Mouse (Mus musculus) heart, postnatal 10 days (tissue): Measurements from ENCODE around the gene Gm28043. TPM values are rescaled to one million over a fixed set of nuclear protein-coding genes. Genes with fewer than 3 reads are reported as not detected.

ENCODE experiments used
- DNase-seq, 2 experiments: peaks; one replicate each; pipeline ENCODE4 v3.0.0; 2021
- intact Hi-C: fragments of 180-260 bp; cut with DNase I; formaldehyde crosslinking; loops from one replicate; pipeline ENCODE4 v1.15.1; 2025
- microRNA-seq, 2 experiments: library from miRNA; unstranded; fragments of <30 nt; microRNA quantifications; one replicate each; pipeline ENCODE4 v1.2.0; 2022
- total RNA-seq, 2 experiments: library from RNA; stranded (reverse); gene quantifications; 2 replicates each; pipeline ENCODE4 v1.2.3; 2021

Gene Gm28043
- total RNA-seq, 2 experiments from 2014 or later, result 1.4 to 2.0 TPM

- intact Hi-C loops, result no loop called here
- DNase-seq, result no peak
These were observed 121.9 kb downstream of the Gm28043 start for GRCm38 (mm10) chr17:29736448-29737014.

GRCm38 (mm10) chr17:29737849-29738804 is 123.5 kb downstream of the Gm28043 start:
- intact Hi-C loops, result no loop called here

DNA sequence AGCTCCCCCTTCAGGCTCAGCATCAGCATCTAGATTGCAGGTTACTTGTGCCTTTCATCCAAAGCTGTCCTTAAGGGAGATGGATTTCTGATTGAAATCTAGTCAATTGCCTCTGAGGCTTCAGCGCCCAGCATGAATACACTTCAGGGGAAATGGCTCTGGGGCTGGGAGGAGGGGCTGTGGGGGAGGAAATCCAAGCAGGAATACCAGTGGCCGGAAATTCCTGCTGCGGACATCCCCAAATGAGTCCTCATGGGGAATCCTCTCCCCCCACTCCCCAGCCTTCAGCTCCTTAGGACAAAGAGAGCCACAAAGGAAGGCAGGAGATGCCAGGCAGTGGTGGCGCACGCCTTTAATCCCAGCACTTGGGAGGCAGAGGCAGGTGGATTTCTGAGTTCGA is 132.8 kb downstream of the Gm28043 start:
- DNase-seq, result no peak
- intact Hi-C loops, result no loop called here

More at GRCm38 (mm10) chr17:29737849-29738804, 123.5 kb downstream of the Gm28043 start:
- peak; percentile 59 to 69 for DNase-seq

Small RNA genes within 50 kb of the gene (microRNA-seq; reads per million reads assigned to microRNA genes)
- gene Mir7667, result 0 reads per million in 2 experiments

Other genes starting within 250 kb of the Gm28043 start
- gene Pim1, start 124.1 kb upstream of the Gm28043 start, total RNA-seq, result 10 to 100 TPM; 40.6 to 51.5 TPM
- not detected for gene Gm17657, start 65.2 kb upstream of the Gm28043 start, total RNA-seq
- 10 to 100 TPM; 15.4 to 16.2 TPM for gene Tbc1d22b, start 65.1 kb upstream of the Gm28043 start, total RNA-seq
- not detected for gene Tmem217, start 62.5 kb upstream of the Gm28043 start, total RNA-seq
- 10 to 100 TPM; 25.2 to 26.1 TPM for gene Rnf8, start 86 bp upstream of the Gm28043 start, total RNA-seq
- 10 to 100 TPM; 59.5 to 63.4 TPM for gene Cmtr1, start 45.7 kb downstream of the Gm28043 start, total RNA-seq
- gene Ccdc167, start 102.2 kb downstream of the Gm28043 start, total RNA-seq, result 10 to 100 TPM; 15.9 to 17.1 TPM